Comparison of ENCODE assay signal across 9 mouse cellular contexts in the genomic region with DNA sequence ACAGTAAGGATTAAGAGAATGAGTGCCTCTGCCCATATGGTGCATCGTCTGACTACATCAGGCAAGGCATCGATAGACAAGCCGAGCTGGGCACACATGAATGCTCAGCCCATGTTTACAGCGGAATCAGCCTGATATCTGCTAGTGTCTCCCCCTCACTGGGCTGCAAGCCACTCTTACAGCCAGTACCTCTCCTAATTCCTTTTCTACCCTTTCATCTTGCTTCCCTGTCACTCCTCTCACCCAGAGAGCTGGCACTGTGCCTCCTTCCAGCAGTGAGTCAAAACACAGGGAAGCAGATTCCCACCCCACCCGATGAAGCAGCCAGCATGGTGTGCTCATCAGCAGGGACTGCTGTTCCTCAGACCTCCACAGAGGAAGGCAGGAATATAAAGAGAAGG.
DNase-seq lines count a peak whose midpoint lies in the region.
"Had no signal": no experiment of that assay in that cellular context is flagged by ENCODE, and none has a peak within 500 bp of the region (broad histone marks: within the 10 kb centered on the region; RNA-seq: fewer than 3 reads in every experiment).

No protein-coding gene starts in this region.

- intact Hi-C loops in left cerebral cortex, postnatal 14 days (cut with DNase I) = no loop called here

- H3K36me3 ChIP-seq in hindbrain, embryonic 10.5 days = no peaks in the 10 kb centered on the region

- no peaks in the 10 kb centered on the region for H3K27me3 ChIP-seq in hindbrain, embryonic 10.5 days (ENCODE audit: insufficient read depth, poor library complexity, severe bottlenecking)

- no peaks in the 10 kb centered on the region for H3K9me3 ChIP-seq in hindbrain, embryonic 10.5 days

- no peak overlapping the region for H3K27ac ChIP-seq in hindbrain, embryonic 10.5 days
- H3K27ac ChIP-seq: macrophage had no signal

- no peak overlapping the region for H3K4me3 ChIP-seq in hindbrain, embryonic 10.5 days

- 78% methylated on average over 5 of the region's 5 CpGs for WGBS in hindbrain, embryonic 10.5 days

- peak; percentile 22 for DNase-seq in adrenal gland, adult 2 months
- no peak for DNase-seq in adrenal gland, postnatal 4 days (ENCODE audit: low spot score in 2 of 2)
- peak; percentile 22 to 60 for DNase-seq in adrenal gland, postnatal 36 days
- peak; percentile 5 for DNase-seq in hindbrain, embryonic 10.5 days (ENCODE audit: low spot score)
- DNase-seq in left cerebral cortex, postnatal 14 days (ENCODE audit: low spot score in 2 of 2) = peak; percentile 61 to 65
- DNase-seq in kidney, postnatal 14 days = no peak
- no peak for DNase-seq in kidney, adult 8-10 months
- DNase-seq in gastrocnemius, postnatal 10 days = no peak

- no peaks in the 10 kb centered on the region for H3K4me1 ChIP-seq in hindbrain, embryonic 10.5 days (replicated peaks)

Comparison
In these comparisons a context has a peak if more than half of its experiments do, and no peak if none do; other contexts are left out.
1. DNase-seq: peak in adrenal gland, adult 2 months (single experiment), adrenal gland, postnatal 36 days (2 of 2), hindbrain, embryonic 10.5 days (single experiment) and left cerebral cortex, postnatal 14 days (2 of 2); none in adrenal gland, postnatal 4 days (0 of 2), kidney, postnatal 14 days (single experiment), kidney, adult 8-10 months (0 of 2) and gastrocnemius, postnatal 10 days (single experiment).